Mouse (Mus musculus) E14TG2a.4 (cell line): ENCODE measurements around the gene Gpx1.

Source experiments
- H3K27me3 ChIP-seq: 2 replicates; pipeline ENCODE4 v1.6.1; 2014; ENCODE audit warnings: low read length, control low read depth; ENCODE audit not compliant: insufficient read depth
- H3K36me3 ChIP-seq: 2 replicates; pipeline ENCODE4 v1.6.1; 2014; ENCODE audit warnings: low read length, control low read depth; ENCODE audit not compliant: insufficient read depth
- H3K4me1 ChIP-seq: replicated peaks from 2 replicates; pipeline ENCODE4 v1.6.1; 2014; ENCODE audit warnings: low read depth, low read length, control low read depth
- H3K4me3 ChIP-seq: replicated peaks from 2 replicates; pipeline ENCODE4 v1.5.1; 2014; ENCODE audit warnings: mild to moderate bottlenecking, low read length
- H3K9me3 ChIP-seq: 2 replicates; pipeline ENCODE4 v1.6.1; 2014; ENCODE audit warnings: low read length, control low read depth
- CTCF ChIP-seq: conservative IDR thresholded peaks from 2 replicates; pipeline ENCODE4 v1.5.1; 2014; ENCODE audit warnings: low read length
- NANOG ChIP-seq: IDR thresholded peaks from 2 replicates; pipeline ENCODE4 v1.6.1; 2014; ENCODE audit warnings: borderline replicate concordance, low read length, mixed read lengths
- POU5F1 ChIP-seq: IDR thresholded peaks from 2 replicates; pipeline ENCODE4 v1.6.1; 2014; ENCODE audit warnings: low read length, borderline replicate concordance

The Gpx1 gene

DNA sequence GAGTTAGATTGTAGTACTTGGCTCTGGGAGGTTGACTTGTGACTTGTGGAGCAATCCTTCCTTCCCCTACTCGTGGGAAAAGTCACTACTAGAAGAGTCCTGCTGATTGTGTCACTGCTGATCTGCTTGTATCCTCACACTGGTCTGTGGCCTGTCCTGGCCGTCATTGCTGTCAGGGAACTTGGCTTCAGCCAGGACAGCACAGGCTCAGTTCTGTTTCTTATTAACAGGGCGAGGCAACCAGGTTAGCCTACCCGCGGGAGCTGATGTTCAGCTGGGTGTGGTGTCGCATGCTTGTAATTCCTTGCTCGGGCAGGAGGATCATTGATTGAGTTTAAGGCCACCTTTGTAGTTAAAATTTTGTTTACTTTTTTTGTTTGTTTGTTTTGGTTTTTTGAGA, 46.3 kb downstream of the Gpx1 start:
- no peaks in the 10 kb centered on the region for H3K27me3 ChIP-seq
- H3K36me3 ChIP-seq, result peaks cover 89% of the 10 kb centered on the region
- H3K4me1 ChIP-seq, result peaks cover 47% of the 10 kb centered on the region
- H3K4me3 ChIP-seq, result no peak overlapping the region
- no peak for TF ChIP-seq CTCF
- TF ChIP-seq POU5F1, result no peak
- no peak for TF ChIP-seq NANOG
- H3K9me3 ChIP-seq, result no peaks in the 10 kb centered on the region

GRCm38 (mm10) chr9:108386816-108387215, 48.1 kb downstream of the Gpx1 start:
- TF ChIP-seq NANOG (no peak), POU5F1 (no peak), CTCF (no peak)
- Histone ChIP-seq H3K36me3 (peaks cover 89% of the 10 kb centered on the region), H3K4me3 (no peak overlapping the region), H3K9me3 (no peaks in the 10 kb centered on the region), H3K4me1 (peaks cover 54% of the 10 kb centered on the region), H3K27me3 (no peaks in the 10 kb centered on the region)

- TF ChIP-seq CTCF (no peak), POU5F1 (no peak), NANOG (no peak)
- H3K4me1 ChIP-seq, result peaks cover 69% of the 10 kb centered on the region
- no peaks in the 10 kb centered on the region for H3K9me3 ChIP-seq
Observed at GRCm38 (mm10) chr9:108388601-108389000, 49.9 kb downstream of the Gpx1 start.

DNA sequence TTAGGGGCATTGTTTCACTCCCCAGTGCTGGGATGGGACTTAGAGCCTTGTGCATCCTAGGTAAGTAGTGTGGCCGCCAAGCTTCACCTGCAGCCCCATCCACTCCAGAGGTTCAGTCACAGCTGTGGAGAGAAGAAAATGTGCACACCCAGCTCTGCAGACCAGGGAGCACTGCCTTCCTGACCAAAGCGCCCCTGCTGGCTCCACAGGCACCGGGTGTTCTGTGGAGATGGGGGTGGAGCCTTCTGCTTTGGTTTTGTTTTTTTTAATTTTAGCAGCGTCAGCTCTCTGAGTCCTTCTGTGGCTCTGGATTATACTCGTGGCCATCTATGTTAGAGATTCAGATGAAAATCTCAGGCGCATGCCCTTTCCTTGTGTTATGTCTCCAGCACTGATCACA, 50.5 kb downstream of the Gpx1 start:
- Histone ChIP-seq H3K27me3 (no peaks in the 10 kb centered on the region), H3K36me3 (peaks cover 75% of the 10 kb centered on the region), H3K4me3 (no peak overlapping the region), H3K4me1 (peaks cover 69% of the 10 kb centered on the region), H3K9me3 (no peaks in the 10 kb centered on the region)
- no peak for TF ChIP-seq CTCF
- TF ChIP-seq NANOG, result no peak
- no peak for TF ChIP-seq POU5F1

More at GRCm38 (mm10) chr9:108388601-108389000, 49.9 kb downstream of the Gpx1 start:
- no peaks in the 10 kb centered on the region for H3K27me3 ChIP-seq
- no peak overlapping the region for H3K4me3 ChIP-seq
- H3K36me3 ChIP-seq, result peaks cover 81% of the 10 kb centered on the region
